In the genomic region with DNA sequence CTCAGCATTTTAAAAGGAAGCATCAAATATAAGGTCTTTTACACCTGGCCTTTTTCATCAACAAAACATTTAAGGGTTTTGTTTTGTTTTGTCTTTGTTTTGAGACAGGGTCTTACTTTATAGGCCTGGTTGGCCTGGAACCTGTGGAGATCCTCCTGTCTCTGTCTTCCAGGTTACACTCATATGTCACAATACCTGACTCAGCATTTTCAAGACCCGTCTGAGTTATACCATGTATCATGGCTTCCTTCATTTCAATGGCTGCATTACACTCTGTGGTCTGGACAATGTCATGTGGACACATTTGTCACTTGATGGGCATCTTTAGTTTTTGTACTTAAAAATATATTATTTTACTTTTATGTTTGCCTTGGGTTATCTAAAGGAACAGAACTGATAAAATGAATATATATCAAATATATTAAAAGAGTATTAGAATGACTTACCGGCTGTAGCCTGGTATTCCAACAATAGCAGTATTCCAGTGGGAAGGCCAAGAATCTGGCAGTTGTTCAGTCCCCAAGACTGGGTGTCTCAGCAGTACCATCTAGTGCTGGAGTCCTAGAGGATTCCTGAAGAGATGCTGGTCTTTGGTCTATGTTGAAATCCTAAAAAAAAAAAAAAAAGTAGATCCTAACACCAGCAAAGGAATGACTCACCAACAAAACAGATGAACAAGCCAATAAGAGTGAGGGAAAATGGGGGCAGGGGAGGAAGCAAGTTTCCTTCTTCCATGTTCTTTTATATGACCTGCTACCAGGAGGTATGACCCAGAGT, we compare ENCODE assay signal across 25 mouse cellular contexts. TPM values are rescaled to one million over a fixed set of nuclear protein-coding genes. Genes with fewer than 3 reads are reported as not detected.
A peak's percentile ranks its signal among the peaks of the same experiment; 100 is the strongest.
DNase-seq lines count a peak whose midpoint lies in the region; ATAC-seq and TF ChIP-seq lines count a peak whose summit lies in the region.
"Had no signal": no experiment of that assay in that cellular context is flagged by ENCODE, and none has a peak within 500 bp of the region (broad histone marks: within the 10 kb centered on the region; RNA-seq: fewer than 3 reads in every experiment).

No protein-coding gene starts in this region.

- ATAC-seq in heart, embryonic 11.5 days (replicated peaks; ENCODE audit: insufficient number of reproducible peaks, low FRiP score, low TSS enrichment): no peak
- ATAC-seq in cerebellum, adult (ENCODE audit: insufficient number of reproducible peaks, low FRiP score, low TSS enrichment): no peak
- ATAC-seq: forebrain, embryonic 13.5 days; forebrain, embryonic 15.5 days; forebrain, postnatal 0 days had no signal

- no peaks in the 10 kb centered on the region; the same call in 1 of the 2 replicates for H3K36me3 ChIP-seq in ES-E14 (ENCODE audit: control insufficient read depth, insufficient read depth, low read length, poor library complexity, severe bottlenecking)
- H3K36me3 ChIP-seq in heart, embryonic 11.5 days (ENCODE audit: control insufficient read depth, insufficient read depth, low read length): no peaks in the 10 kb centered on the region
- H3K36me3 ChIP-seq: embryonic facial prominence, embryonic 15.5 days; forebrain, embryonic 15.5 days had no signal

- no peak overlapping the region for H3K9ac ChIP-seq in ES-E14 (ENCODE audit: insufficient read depth, low read depth, low read length, poor library complexity, severe bottlenecking)
- no peak overlapping the region for H3K9ac ChIP-seq in heart, embryonic 11.5 days (ENCODE audit: low read depth, low read length)
- H3K9ac ChIP-seq: embryonic facial prominence, embryonic 13.5 days; embryonic facial prominence, embryonic 15.5 days; forebrain, embryonic 13.5 days; forebrain, embryonic 15.5 days; forebrain, postnatal 0 days had no signal

- no peaks in the 10 kb centered on the region for H3K9me3 ChIP-seq in ES-E14 (ENCODE audit: control insufficient read depth, insufficient read depth, low read depth, low read length)
- 0 out of 2 replicates have a peak, but pooled peaks cover 2% of the 10 kb centered on the region for H3K9me3 ChIP-seq in heart, embryonic 11.5 days (replicated peaks; ENCODE audit: control insufficient read depth, low read length)
- H3K9me3 ChIP-seq: embryonic facial prominence, embryonic 13.5 days; embryonic facial prominence, embryonic 15.5 days; forebrain, embryonic 15.5 days had no signal

- H3K4me1 ChIP-seq in ES-E14 (ENCODE audit: control insufficient read depth in 2 of 2, insufficient read depth in 2 of 2, low read length in 2 of 2, poor library complexity in 1 of 2): 0 out of 4 replicates have a peak, but pooled peaks cover 0 to under 1% of the 10 kb centered on the region in 2 experiments
- H3K4me1 ChIP-seq in heart, embryonic 11.5 days (ENCODE audit: control insufficient read depth, insufficient read depth, low read length): peaks cover 15% of the 10 kb centered on the region
- H3K4me1 ChIP-seq: embryonic facial prominence, embryonic 13.5 days; embryonic facial prominence, embryonic 15.5 days; forebrain, embryonic 13.5 days; forebrain, embryonic 15.5 days had no signal

- DNase-seq in 3134 (ENCODE audit: extremely low read depth, insufficient read length, low spot score) (peak; percentile 56), 3T3-L1 (ENCODE audit: low read depth, low spot score) (peak; percentile 64), ES-E14 (ENCODE audit: low read depth, low spot score) (no peak), NIH3T3 (ENCODE audit: low read depth) (peak; percentile 66)
- DNase-seq in urinary bladder, postnatal 4 days (ENCODE audit: low spot score in 2 of 2): no peak
- DNase-seq in frontal cortex, postnatal 10 days (ENCODE audit: low spot score in 2 of 2): no peak
- DNase-seq: adrenal gland, adult 8-10 months; adrenal gland, postnatal 14 days; adrenal gland, postnatal 36 days; cerebellum, adult 11 months; cerebellum, adult 18-20 months; cerebellum, adult 8-10 months; cerebellum, adult 9-11 months; cerebellum, postnatal 14 days; cerebellum, postnatal 36 days; embryo, embryonic 11 days; forebrain, postnatal 0 days had no signal

- in situ Hi-C loops in ES-E14 (cut with MboI; ENCODE audit: low sequenced_read_pairs in 2 of 2, unreplicated experiment in 2 of 2): no loop called here

- H3K27ac ChIP-seq in ES-E14 (ENCODE audit: insufficient read depth, low read depth, low read length, poor library complexity, severe bottlenecking): no peak overlapping the region
- H3K27ac ChIP-seq in heart, embryonic 11.5 days (ENCODE audit: low read depth, low read length): no peak overlapping the region
- H3K27ac ChIP-seq: embryonic facial prominence, embryonic 13.5 days; embryonic facial prominence, embryonic 15.5 days; forebrain, embryonic 13.5 days; forebrain, embryonic 15.5 days had no signal

- no peak overlapping the region for H3K4me3 ChIP-seq in ES-E14 (ENCODE audit: insufficient read depth in 1 of 2, low read depth in 1 of 2, low read length in 2 of 2, poor library complexity in 1 of 2, severe bottlenecking in 1 of 2)
- no peak overlapping the region for H3K4me3 ChIP-seq in heart, embryonic 11.5 days (ENCODE audit: low read depth, low read length)
- H3K4me3 ChIP-seq: embryonic facial prominence, embryonic 13.5 days; embryonic facial prominence, embryonic 15.5 days; erythroblast, embryonic 14.5 days; forebrain, embryonic 13.5 days; forebrain, embryonic 15.5 days had no signal

- 84% methylated on average over 2 of the region's 2 CpGs for WGBS in heart, embryonic 11.5 days (ENCODE audit: insufficient replicate concordance)

- no peak overlapping the region for H3K4me2 ChIP-seq in heart, embryonic 11.5 days
- H3K4me2 ChIP-seq: embryonic facial prominence, embryonic 13.5 days; embryonic facial prominence, embryonic 15.5 days; forebrain, embryonic 13.5 days; forebrain, embryonic 15.5 days had no signal

- no peaks in the 10 kb centered on the region for H3K27me3 ChIP-seq in heart, embryonic 11.5 days (ENCODE audit: control insufficient read depth, insufficient read depth, low read length)
- H3K27me3 ChIP-seq: embryonic facial prominence, embryonic 13.5 days; embryonic facial prominence, embryonic 15.5 days; forebrain, embryonic 13.5 days; forebrain, embryonic 15.5 days had no signal

TF ChIP-seq in ES-E14, 5 proteins besides CTCF, POLR2A, EP300 and RAD21:
- peak; percentile 87 for TF ChIP-seq MAFK (IDR thresholded peaks at IDR 0.05; ENCODE audit: insufficient read depth, low read depth, low read length)
- TF ChIP-seq CHD2 (IDR thresholded peaks at IDR 0.05; ENCODE audit: low read depth, low read length): no peak
- TF ChIP-seq ZNF384 (IDR thresholded peaks at IDR 0.05; ENCODE audit: low read depth, low read length): no peak
- no peak for TF ChIP-seq HCFC1 (IDR thresholded peaks at IDR 0.05; ENCODE audit: borderline replicate concordance, insufficient read depth, low read length)
- TF ChIP-seq ZC3H11A (IDR thresholded peaks at IDR 0.05; ENCODE audit: borderline replicate concordance, low read depth, low read length): no peak
TF ChIP-seq in ES-E14: peak in this region for 1.

RNA-seq across cellular contexts. Expression of a gene that starts 8.3 kb away (rescaled TPM):
- total RNA-seq in ES-E14 (2012; rRNA removed): 403 and 951 TPM in 2 replicates
- 632 and 701 TPM in 2 replicates for polyA plus RNA-seq in heart, embryonic 11.5 days (2014; fragmentation: Nextera tagmentation; extraction: Ambion mirVana)

RNA-seq across cellular contexts. Expression of a gene that starts 24.8 kb away (rescaled TPM):
- total RNA-seq in ES-E14 (2012; rRNA removed): 51.0 and 64.3 TPM in 2 replicates
- 36.2 and 48.4 TPM in 2 replicates for polyA plus RNA-seq in heart, embryonic 11.5 days (2014; fragmentation: Nextera tagmentation; extraction: Ambion mirVana)

RNA-seq across cellular contexts. Expression of a gene that starts 39.4 kb away (rescaled TPM):
- total RNA-seq in ES-E14 (2012; rRNA removed): 2.4 and 4.3 TPM in 2 replicates
- 18.2 and 19.5 TPM in 2 replicates for polyA plus RNA-seq in heart, embryonic 11.5 days (2014; fragmentation: Nextera tagmentation; extraction: Ambion mirVana)

RNA-seq across cellular contexts. Expression of a gene that starts 50.2 kb away (rescaled TPM):
- total RNA-seq in ES-E14 (2012; rRNA removed): 1.0 TPM in 2 replicates
- 1.2 and 2.4 TPM in 2 replicates for polyA plus RNA-seq in heart, embryonic 11.5 days (2014; fragmentation: Nextera tagmentation; extraction: Ambion mirVana)
- total RNA-seq: common myeloid progenitor, adult 5-6 weeks had no signal
- polyA plus RNA-seq: erythroblast, embryonic 14.5 days had no signal

Comparison
In these comparisons a context has a peak if more than half of its experiments do, and no peak if none do; other contexts are left out.
1. DNase-seq: peak in 3134 (single experiment), 3T3-L1 (single experiment) and NIH3T3 (single experiment); none in ES-E14 (single experiment), urinary bladder, postnatal 4 days (0 of 2) and frontal cortex, postnatal 10 days (0 of 2).